Mouse (Mus musculus) heart, adult 9 months (tissue): ENCODE results near the gene Elmod3.

Experiments used
- DNase-seq, 2 experiments: peaks; one replicate each; pipeline ENCODE4 v3.0.0; 2022; ENCODE audit warnings: low spot score in 2 of 2

Elmod3 gene

GRCm38 (mm10) chr6:72597956-72598753 lies at the start of gene Elmod3, which contains the start of gene Retsat:
Elmod3 (minus strand) TSS chr6:72598413.
Retsat (plus strand) TSS chr6:72598475.
- DNase-seq: peak; percentile 96 to 97

- peak; percentile 51 to 69 for DNase-seq
These were observed 49.2 kb upstream of the Elmod3 start for GRCm38 (mm10) chr6:72647383-72647820.

- no peak for DNase-seq
These were observed 47.2 kb upstream of the Elmod3 start for GRCm38 (mm10) chr6:72645364-72645763.

GRCm38 (mm10) chr6:72644576-72644975 lies 46.4 kb upstream of the Elmod3 start:
- DNase-seq: no peak

- DNase-seq: no peak
These were observed 43.2 kb upstream of the Elmod3 start for GRCm38 (mm10) chr6:72641218-72641954.

- DNase-seq: no peak
These were observed 38.7 kb upstream of the Elmod3 start for GRCm38 (mm10) chr6:72636940-72637339.

- DNase-seq: peak; percentile 60 to 77
These were observed 37.7 kb upstream of the Elmod3 start for GRCm38 (mm10) chr6:72635760-72636431.

- DNase-seq: no peak
These were observed 36.1 kb upstream of the Elmod3 start for GRCm38 (mm10) chr6:72634311-72634710.

- DNase-seq: no peak
These were observed 33.5 kb upstream of the Elmod3 start for GRCm38 (mm10) chr6:72631700-72632099.

GRCm38 (mm10) chr6:72630961-72631360 lies 32.7 kb upstream of the Elmod3 start:
- no peak for DNase-seq

GRCm38 (mm10) chr6:72630370-72630769 lies 32.2 kb upstream of the Elmod3 start:
- DNase-seq: no peak

- no peak for DNase-seq
These were observed 29.1 kb upstream of the Elmod3 start for GRCm38 (mm10) chr6:72627276-72627675.

- no peak for DNase-seq
These were observed 28.2 kb upstream of the Elmod3 start for GRCm38 (mm10) chr6:72626391-72626790.

- peak in 1 of 2 experiments; percentile 31 for DNase-seq
These were observed 25.6 kb upstream of the Elmod3 start for GRCm38 (mm10) chr6:72623661-72624402.

GRCm38 (mm10) chr6:72622917-72623316 lies 24.7 kb upstream of the Elmod3 start:
- no peak for DNase-seq

- no peak for DNase-seq
These were observed 22.7 kb upstream of the Elmod3 start for GRCm38 (mm10) chr6:72620920-72621319.

GRCm38 (mm10) chr6:72619734-72620532 lies 21.7 kb upstream of the Elmod3 start:
- no peak for DNase-seq

- DNase-seq: peak; percentile 89 to 93
These were observed 18.6 kb upstream of the Elmod3 start, which contains the start of gene Tgoln1 for GRCm38 (mm10) chr6:72616643-72617288. Tgoln1 (minus strand) TSS chr6:72617000.

- DNase-seq: no peak
These were observed 17.6 kb upstream of the Elmod3 start for GRCm38 (mm10) chr6:72615561-72616375.
